8 mouse cellular contexts compared by ENCODE assay signal in genomic region chr1:125759972-125760695, GRCm38 (mm10).
DNase-seq lines count a peak whose midpoint lies in the region; ATAC-seq and TF ChIP-seq lines count a peak whose summit lies in the region.

No protein-coding gene starts in this region.

- WGBS in intestine, embryonic 15.5 days, result 44% methylated on average over 15 of the region's 15 CpGs
- 71% methylated on average over 15 of the region's 15 CpGs for WGBS in midbrain, embryonic 16.5 days

- TF ChIP-seq CTCF in gastrocnemius, adult 2 months (IDR thresholded peaks at IDR 0.05), result no peak

- intact Hi-C loops in gastrocnemius, adult 2 months (cut with DNase I), result no loop called here

- H3K9me3 ChIP-seq in intestine, embryonic 15.5 days, result no peaks in the 10 kb centered on the region
- H3K9me3 ChIP-seq in midbrain, embryonic 16.5 days (replicated peaks; ENCODE audit: control insufficient read depth, low read length, poor library complexity, severe bottlenecking), result no peaks in the 10 kb centered on the region

- no peak overlapping the region for H3K27ac ChIP-seq in gastrocnemius, adult 2 months
- no peak overlapping the region for H3K27ac ChIP-seq in intestine, embryonic 15.5 days
- 0 out of 2 replicates have a peak overlapping the region, but pooled peaks have one; percentile 8 for H3K27ac ChIP-seq in midbrain, embryonic 16.5 days (ENCODE audit: low read length)

- H3K27me3 ChIP-seq in intestine, embryonic 15.5 days (replicated peaks), result no peaks in the 10 kb centered on the region
- H3K27me3 ChIP-seq in midbrain, embryonic 16.5 days (ENCODE audit: control insufficient read depth, insufficient read depth, low read depth, low read length), result no peaks in the 10 kb centered on the region

- no peaks in the 10 kb centered on the region for H3K36me3 ChIP-seq in intestine, embryonic 15.5 days
- H3K36me3 ChIP-seq in midbrain, embryonic 16.5 days (ENCODE audit: control insufficient read depth, insufficient read depth, low read length), result no peaks in the 10 kb centered on the region

- H3K4me1 ChIP-seq in intestine, embryonic 15.5 days (replicated peaks), result 0 out of 2 replicates have a peak, but pooled peaks cover 4% of the 10 kb centered on the region
- H3K4me1 ChIP-seq in midbrain, embryonic 16.5 days (ENCODE audit: control insufficient read depth, insufficient read depth, low read length), result peaks cover 2% of the 10 kb centered on the region; the same call in 1 of the 2 replicates

- DNase-seq in layer of hippocampus, postnatal 10 days (ENCODE audit: low spot score in 2 of 2), result peak; percentile 36 to 51
- DNase-seq in layer of hippocampus, adult 9-10 months (ENCODE audit: low spot score), result no peak
- peak; percentile 37 for DNase-seq in adrenal gland, postnatal 25 days
- DNase-seq in gastrocnemius, adult 2 months, result peak; percentile 47
- DNase-seq in thymus, postnatal 36 days, result no peak
- DNase-seq in thymus, adult 18-20 months, result no peak

- peak overlapping the region; percentile 41 for H3K4me3 ChIP-seq in gastrocnemius, adult 2 months
- no peak overlapping the region for H3K4me3 ChIP-seq in intestine, embryonic 15.5 days (replicated peaks)
- H3K4me3 ChIP-seq in midbrain, embryonic 16.5 days (ENCODE audit: low read depth, low read length), result no peak overlapping the region

- peak; percentile 37 for ATAC-seq in intestine, embryonic 15.5 days
- peak; percentile 51; the same call in 1 of the 2 replicates for ATAC-seq in midbrain, embryonic 16.5 days

- no peak overlapping the region for H3K9ac ChIP-seq in intestine, embryonic 15.5 days
- no peak overlapping the region for H3K9ac ChIP-seq in midbrain, embryonic 16.5 days (ENCODE audit: low read depth, low read length)

- H3K4me2 ChIP-seq in intestine, embryonic 15.5 days (replicated peaks), result 0 out of 2 replicates have a peak overlapping the region, but pooled peaks have one; percentile 18
- no peak overlapping the region for H3K4me2 ChIP-seq in midbrain, embryonic 16.5 days (ENCODE audit: low read length)

Comparison
In these comparisons a context has a peak if more than half of its experiments do, and no peak if none do; other contexts are left out.
1. DNase-seq: peak in layer of hippocampus, postnatal 10 days (2 of 2), adrenal gland, postnatal 25 days (single experiment) and gastrocnemius, adult 2 months (single experiment); none in layer of hippocampus, adult 9-10 months (single experiment), thymus, postnatal 36 days (0 of 2) and thymus, adult 18-20 months (0 of 2).